Comparison of ENCODE assay signal across 8 mouse cellular contexts in genomic region chr2:49727199-49727598, GRCm38 (mm10).
DNase-seq lines count a peak whose midpoint lies in the region; ATAC-seq and TF ChIP-seq lines count a peak whose summit lies in the region.

No protein-coding gene starts in this region.

- H3K36me3 ChIP-seq in G1E (replicated peaks) = peaks cover 28% of the 10 kb centered on the region
- no peaks in the 10 kb centered on the region for H3K36me3 ChIP-seq in lung, embryonic 16.5 days (ENCODE audit: control insufficient read depth, insufficient read depth, low read length)

- intact Hi-C loops in heart, postnatal 25 days (cut with DNase I) = loop anchor here (2.0 kb wide), 2 partner anchors 280 to 368 kb away; no protein-coding TSS in a partner anchor

- TF ChIP-seq CTCF in G1E (IDR thresholded peaks at IDR 0.05; ENCODE audit: low read depth, low read length) = peak; percentile 52

- no peaks in the 10 kb centered on the region for H3K27me3 ChIP-seq in G1E (ENCODE audit: insufficient read depth, low read length)
- H3K27me3 ChIP-seq in lung, embryonic 16.5 days (ENCODE audit: control insufficient read depth, insufficient read depth, low read depth, low read length) = no peaks in the 10 kb centered on the region

- H3K9ac ChIP-seq in lung, embryonic 16.5 days (ENCODE audit: low read length) = no peak overlapping the region

- peak overlapping the region; percentile 27 for H3K4me2 ChIP-seq in lung, embryonic 16.5 days (ENCODE audit: low read depth, low read length)

- no peaks in the 10 kb centered on the region for H3K9me3 ChIP-seq in G1E (replicated peaks)
- H3K9me3 ChIP-seq in lung, embryonic 16.5 days (ENCODE audit: control insufficient read depth, low read length) = no peaks in the 10 kb centered on the region

- DNase-seq in G1E (ENCODE audit: low spot score) = peak; percentile 70
- peak; percentile 96 for DNase-seq in brain, adult 2 months (ENCODE audit: low read depth, low spot score)
- DNase-seq in heart, postnatal 25 days (ENCODE audit: low spot score) = peak; percentile 37
- DNase-seq in kidney, postnatal 4 days = peak; percentile 65 to 76
- peak; percentile 65 for DNase-seq in thymus, postnatal 4 days

- peaks cover 66% of the 10 kb centered on the region for H3K4me1 ChIP-seq in G1E (ENCODE audit: insufficient read depth, low read depth, low read length)
- H3K4me1 ChIP-seq in lung, embryonic 16.5 days (replicated peaks; ENCODE audit: control insufficient read depth, insufficient read depth, low read length) = peaks cover 5% of the 10 kb centered on the region

- ATAC-seq in G1E (ENCODE audit: extremely low read depth, insufficient number of reproducible peaks, low FRiP score, poor library complexity, severe bottlenecking) = peak; percentile 30
- 0 out of 2 replicates have a peak, but pooled peaks have one; percentile 39 for ATAC-seq in erythroid progenitor cell, adult 5-6 weeks (replicated peaks; ENCODE audit: low FRiP score, poor library complexity, severe bottlenecking)
- ATAC-seq in lung, embryonic 16.5 days (ENCODE audit: low read depth) = peak; percentile 93
- ATAC-seq in neutrophil, adult 5-6 weeks (ENCODE audit: extremely low read depth, insufficient number of reproducible peaks, low FRiP score, poor library complexity, severe bottlenecking) = peak; percentile 82

- WGBS in lung, embryonic 16.5 days = 2% methylated on average over 7 of the region's 7 CpGs

- peak overlapping the region; percentile 5; the same call in 1 of the 2 replicates for H3K27ac ChIP-seq in lung, embryonic 16.5 days (ENCODE audit: low read length)

- H3K4me3 ChIP-seq in G1E (ENCODE audit: low read depth, low read length) = no peak overlapping the region
- no peak overlapping the region for H3K4me3 ChIP-seq in lung, embryonic 16.5 days (ENCODE audit: low read length)

Comparison
In these comparisons a context has a peak if more than half of its experiments do, and no peak if none do; other contexts are left out.
1. ATAC-seq: peak in every context shown above with its lines; median percentile 93 in lung, embryonic 16.5 days; 82 in neutrophil, adult 5-6 weeks; 39 in erythroid progenitor cell, adult 5-6 weeks; 30 in G1E.
2. DNase-seq: peak in every context shown above with its lines; median percentile 96 in brain, adult 2 months; 70 in kidney, postnatal 4 days; 70 in G1E; 65 in thymus, postnatal 4 days; 37 in heart, postnatal 25 days.